Mouse (Mus musculus) brain, adult 10 weeks (tissue): ENCODE data around the gene Zfp853. TPM values are rescaled to one million over a fixed set of nuclear protein-coding genes. Genes with fewer than 3 reads are reported as not detected.

Experiments used
- polyA plus RNA-seq: library from polyadenylated mRNA; stranded (reverse); fragments of 350-450 nt; fragmentation: Illumina TruSeq; extraction: RNeasy Lipid Tissue Mini Kit (QIAGEN cat#74804); gene quantifications from one replicate; pipeline ENCODE4 v1.2.3, GENCODE M21; 2015; ENCODE audit warnings: low read depth, low replicate concordance

Gene Zfp853
- polyA plus RNA-seq, result 2.7 TPM

GRCm38 (mm10) chr5:143293404-143293803, at the start of gene Zfp853:
Gene Zfp853 (minus strand): TSS chr5:143293623.

GRCm38 (mm10) chr5:143328690-143329495, 35.5 kb upstream of the Zfp853 start, which contains the start of gene Zdhhc4:
Gene Zdhhc4 (minus strand): TSS chr5:143329256.

GRCm38 (mm10) chr5:143314730-143315513, 21.5 kb upstream of the Zfp853 start, which contains the start of gene E130309D02Rik:
Gene E130309D02Rik (minus strand): TSS chr5:143315360.

GRCm38 (mm10) chr5:143269363-143270150, 23.9 kb downstream of the Zfp853 start, which contains the start of gene Zfp316:
Gene Zfp316 (minus strand): TSS chr5:143270022.

Other genes with a start within 250 kb of the Zfp853 start
- 24.0 TPM for gene Rnf216, start 180.6 kb downstream of the Zfp853 start, polyA plus RNA-seq
- not detected for gene Olfr718-ps1, start 146.0 kb downstream of the Zfp853 start, polyA plus RNA-seq
- 11.7 TPM for gene Rbak, start 112.8 kb downstream of the Zfp853 start, polyA plus RNA-seq
- gene Spdye4b, start 112.6 kb downstream of the Zfp853 start, polyA plus RNA-seq, result not detected
- gene Spdye4a, start 66.7 kb downstream of the Zfp853 start, polyA plus RNA-seq, result not detected
- 17.6 TPM for gene Zfp12, start 58.5 kb downstream of the Zfp853 start, polyA plus RNA-seq
- 7.1 TPM for gene Zfp316, start 23.6 kb downstream of the Zfp853 start, polyA plus RNA-seq
- 20.7 TPM for gene E130309D02Rik, start 21.7 kb upstream of the Zfp853 start, polyA plus RNA-seq
- 40.8 TPM for gene Zdhhc4, start 35.6 kb upstream of the Zfp853 start, polyA plus RNA-seq
- gene Grid2ip, start 63.7 kb upstream of the Zfp853 start, polyA plus RNA-seq, result 3.3 TPM
- gene Kdelr2, start 110.2 kb upstream of the Zfp853 start, polyA plus RNA-seq, result 27.3 TPM
- 16.6 TPM for gene Daglb, start 171.0 kb upstream of the Zfp853 start, polyA plus RNA-seq
- 464 TPM for gene Rac1, start 234.4 kb upstream of the Zfp853 start, polyA plus RNA-seq